Mouse (Mus musculus): ENCODE data around the gene Tbc1d21. TPM values are rescaled to one million over a fixed set of nuclear protein-coding genes. Genes with fewer than 3 reads are reported as not detected.

Gene Tbc1d21
- polyA plus RNA-seq, 1 experiment from 2014 or later, result not detected

- Histone ChIP-seq H3K9me3 (replicated peaks) (no peaks in the 10 kb centered on the region), H3K4me1 (peaks cover 22% of the 10 kb centered on the region), H3K27ac (no peak overlapping the region), H3K27me3 (ENCODE audit: low read depth, poor library complexity, severe bottlenecking) (no peaks in the 10 kb centered on the region), H3K4me3 (no peak overlapping the region), H3K36me3 (no peaks in the 10 kb centered on the region)
- DNase-seq (ENCODE audit: low spot score), result peak; percentile 51
- WGBS, result 48% methylated on average over 6 of the region's 6 CpGs
These were observed 611 bp downstream of the Tbc1d21 start for GRCm38 (mm10) chr9:58369644-58370043.

GRCm38 (mm10) chr9:58364325-58364724 is 5.9 kb downstream of the Tbc1d21 start:
- no peaks in the 10 kb centered on the region for H3K36me3 ChIP-seq
- no peaks in the 10 kb centered on the region for H3K27me3 ChIP-seq (ENCODE audit: low read depth, poor library complexity, severe bottlenecking)
- no peak for DNase-seq (ENCODE audit: low spot score)
- H3K9me3 ChIP-seq (replicated peaks), result no peaks in the 10 kb centered on the region
- 78% methylated on average over 8 of the region's 8 CpGs for WGBS
- H3K4me3 ChIP-seq, result no peak overlapping the region
- H3K4me1 ChIP-seq, result no peaks in the 10 kb centered on the region
- H3K27ac ChIP-seq, result no peak overlapping the region

GRCm38 (mm10) chr9:58361956-58362355 is 8.3 kb downstream of the Tbc1d21 start:
- no peak for DNase-seq (ENCODE audit: low spot score)
- Histone ChIP-seq H3K4me3 (no peak overlapping the region), H3K4me1 (no peaks in the 10 kb centered on the region), H3K27me3 (ENCODE audit: low read depth, poor library complexity, severe bottlenecking) (no peaks in the 10 kb centered on the region), H3K36me3 (no peaks in the 10 kb centered on the region), H3K27ac (no peak overlapping the region), H3K9me3 (replicated peaks) (no peaks in the 10 kb centered on the region)
- 79% methylated on average over 7 of the region's 7 CpGs for WGBS

- H3K27me3 ChIP-seq (ENCODE audit: low read depth, poor library complexity, severe bottlenecking), result no peaks in the 10 kb centered on the region
- no peaks in the 10 kb centered on the region for H3K4me1 ChIP-seq
- 77% methylated on average over 1 of the region's 1 CpGs for WGBS
- no peak overlapping the region for H3K27ac ChIP-seq
- no peak overlapping the region for H3K4me3 ChIP-seq
- no peaks in the 10 kb centered on the region for H3K9me3 ChIP-seq (replicated peaks)
- no peak for DNase-seq (ENCODE audit: low spot score)
- H3K36me3 ChIP-seq, result no peaks in the 10 kb centered on the region
These were observed 8.9 kb downstream of the Tbc1d21 start for GRCm38 (mm10) chr9:58361373-58361772.

- H3K4me3 ChIP-seq, result no peak overlapping the region
- H3K27ac ChIP-seq, result no peak overlapping the region
- no peaks in the 10 kb centered on the region for H3K36me3 ChIP-seq
- 30% methylated on average over 6 of the region's 6 CpGs for WGBS
- H3K27me3 ChIP-seq (ENCODE audit: low read depth, poor library complexity, severe bottlenecking), result no peaks in the 10 kb centered on the region
- no peak for DNase-seq (ENCODE audit: low spot score)
- H3K4me1 ChIP-seq, result no peaks in the 10 kb centered on the region
- H3K9me3 ChIP-seq (replicated peaks), result no peaks in the 10 kb centered on the region
These were observed 14.8 kb downstream of the Tbc1d21 start for GRCm38 (mm10) chr9:58355262-58356050.

GRCm38 (mm10) chr9:58354701-58355100 is 15.6 kb downstream of the Tbc1d21 start:
- Histone ChIP-seq H3K4me1 (no peaks in the 10 kb centered on the region), H3K27ac (no peak overlapping the region), H3K36me3 (no peaks in the 10 kb centered on the region), H3K4me3 (no peak overlapping the region), H3K27me3 (ENCODE audit: low read depth, poor library complexity, severe bottlenecking) (no peaks in the 10 kb centered on the region), H3K9me3 (replicated peaks) (no peaks in the 10 kb centered on the region)
- 84% methylated on average over 6 of the region's 6 CpGs for WGBS
- no peak for DNase-seq (ENCODE audit: low spot score)

- Histone ChIP-seq H3K4me3 (no peak overlapping the region), H3K27ac (no peak overlapping the region), H3K27me3 (ENCODE audit: low read depth, poor library complexity, severe bottlenecking) (no peaks in the 10 kb centered on the region), H3K36me3 (no peaks in the 10 kb centered on the region), H3K4me1 (no peaks in the 10 kb centered on the region), H3K9me3 (replicated peaks) (no peaks in the 10 kb centered on the region)
- WGBS, result 81% methylated on average over 6 of the region's 6 CpGs
- DNase-seq (ENCODE audit: low spot score), result no peak
These were observed 17.0 kb downstream of the Tbc1d21 start for GRCm38 (mm10) chr9:58353224-58353623.

GRCm38 (mm10) chr9:58347795-58348194 is 22.5 kb downstream of the Tbc1d21 start:
- peaks cover 14% of the 10 kb centered on the region for H3K4me1 ChIP-seq
- no peak overlapping the region for H3K4me3 ChIP-seq
- H3K27ac ChIP-seq, result no peak overlapping the region; the same call in 1 of the 2 replicates
- peaks cover 10% of the 10 kb centered on the region; the same call in 1 of the 2 replicates for H3K27me3 ChIP-seq (ENCODE audit: low read depth, poor library complexity, severe bottlenecking)
- no peak for DNase-seq (ENCODE audit: low spot score)
- WGBS, result 90% methylated on average over 6 of the region's 6 CpGs
- no peaks in the 10 kb centered on the region for H3K9me3 ChIP-seq (replicated peaks)
- H3K36me3 ChIP-seq, result no peaks in the 10 kb centered on the region

- H3K9me3 ChIP-seq (replicated peaks), result no peaks in the 10 kb centered on the region
- peaks cover 10% of the 10 kb centered on the region; the same call in 1 of the 2 replicates for H3K27me3 ChIP-seq (ENCODE audit: low read depth, poor library complexity, severe bottlenecking)
- H3K36me3 ChIP-seq, result no peaks in the 10 kb centered on the region
- WGBS, result 34% methylated on average over 10 of the region's 10 CpGs
- peak overlapping the region; percentile 33 for H3K27ac ChIP-seq
- peak; percentile 70 for DNase-seq (ENCODE audit: low spot score)
- peaks cover 14% of the 10 kb centered on the region for H3K4me1 ChIP-seq
- no peak overlapping the region for H3K4me3 ChIP-seq
These were observed 23.8 kb downstream of the Tbc1d21 start for GRCm38 (mm10) chr9:58346498-58346897.

GRCm38 (mm10) chr9:58345963-58346362 is 24.3 kb downstream of the Tbc1d21 start:
- WGBS, result 48% methylated on average over 7 of the region's 7 CpGs
- no peak overlapping the region for H3K4me3 ChIP-seq
- peak overlapping the region; percentile 33; the same call in 1 of the 2 replicates for H3K27ac ChIP-seq
- H3K4me1 ChIP-seq, result peaks cover 14% of the 10 kb centered on the region
- peaks cover 10% of the 10 kb centered on the region; the same call in 1 of the 2 replicates for H3K27me3 ChIP-seq (ENCODE audit: low read depth, poor library complexity, severe bottlenecking)
- H3K9me3 ChIP-seq (replicated peaks), result no peaks in the 10 kb centered on the region
- H3K36me3 ChIP-seq, result no peaks in the 10 kb centered on the region
- DNase-seq (ENCODE audit: low spot score), result no peak

- Histone ChIP-seq H3K36me3 (no peaks in the 10 kb centered on the region), H3K4me3 (no peak overlapping the region), H3K9me3 (replicated peaks) (no peaks in the 10 kb centered on the region), H3K27ac (no peak overlapping the region), H3K27me3 (ENCODE audit: low read depth, poor library complexity, severe bottlenecking) (peaks cover 10% of the 10 kb centered on the region; the same call in 1 of the 2 replicates), H3K4me1 (peaks cover 11% of the 10 kb centered on the region)
- 92% methylated on average over 1 of the region's 1 CpGs for WGBS
- DNase-seq (ENCODE audit: low spot score), result no peak
These were observed 28.5 kb downstream of the Tbc1d21 start for GRCm38 (mm10) chr9:58341795-58342194.

GRCm38 (mm10) chr9:58336650-58337281 is 33.5 kb downstream of the Tbc1d21 start:
- no peaks in the 10 kb centered on the region for H3K27me3 ChIP-seq (ENCODE audit: low read depth, poor library complexity, severe bottlenecking)
- no peaks in the 10 kb centered on the region for H3K4me1 ChIP-seq
- H3K27ac ChIP-seq, result no peak overlapping the region
- no peaks in the 10 kb centered on the region for H3K9me3 ChIP-seq (replicated peaks)
- no peak for DNase-seq (ENCODE audit: low spot score)
- no peak overlapping the region for H3K4me3 ChIP-seq
- no peaks in the 10 kb centered on the region for H3K36me3 ChIP-seq
- 77% methylated on average over 8 of the region's 8 CpGs for WGBS

- Histone ChIP-seq H3K27me3 (ENCODE audit: low read depth, poor library complexity, severe bottlenecking) (no peaks in the 10 kb centered on the region), H3K36me3 (no peaks in the 10 kb centered on the region)
- WGBS, result 81% methylated on average over 3 of the region's 3 CpGs
These were observed 39.0 kb downstream of the Tbc1d21 start for GRCm38 (mm10) chr9:58331276-58331675.

More at GRCm38 (mm10) chr9:58331276-58331675, 39.0 kb downstream of the Tbc1d21 start:
- H3K4me3 ChIP-seq, result no peak overlapping the region
- no peaks in the 10 kb centered on the region for H3K9me3 ChIP-seq (replicated peaks)
- no peak for DNase-seq (ENCODE audit: low spot score)
- H3K27ac ChIP-seq, result no peak overlapping the region
- H3K4me1 ChIP-seq, result peaks cover 4% of the 10 kb centered on the region
